Comparison of ENCODE assay signal across 9 mouse cellular contexts in the genomic region with DNA sequence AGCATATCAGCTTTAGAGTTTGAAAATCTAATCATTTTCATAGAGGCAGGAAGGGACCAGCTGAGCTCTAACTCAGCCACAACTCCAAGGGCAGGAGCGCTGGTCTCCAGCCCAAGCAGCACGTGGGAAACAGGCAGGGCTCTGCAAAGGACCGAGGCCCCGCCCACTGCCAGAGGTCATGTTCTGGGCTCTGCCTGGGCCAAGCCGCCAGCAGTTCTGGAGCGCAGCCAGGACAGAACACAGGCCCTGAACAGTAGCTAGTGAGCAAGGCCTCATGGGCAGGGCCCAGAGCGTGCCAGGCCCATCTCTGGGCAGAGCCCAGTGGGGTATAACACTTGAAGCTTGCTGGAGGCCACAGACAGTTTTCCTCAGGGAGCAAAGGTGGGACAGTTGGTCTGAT.
DNase-seq lines count a peak whose midpoint lies in the region; ATAC-seq and TF ChIP-seq lines count a peak whose summit lies in the region.
"Had no signal": no experiment of that assay in that cellular context is flagged by ENCODE, and none has a peak within 500 bp of the region (broad histone marks: within the 10 kb centered on the region; RNA-seq: fewer than 3 reads in every experiment).

No protein-coding gene starts in this region.

- WGBS in liver, postnatal 0 days (ENCODE audit: insufficient replicate concordance): 29% methylated on average over 7 of the region's 7 CpGs

- H3K36me3 ChIP-seq in liver, postnatal 0 days (replicated peaks; ENCODE audit: insufficient read depth, low read length): no peaks in the 10 kb centered on the region

- no peak for TF ChIP-seq CTCF in liver, postnatal 0 days (IDR thresholded peaks at IDR 0.05; ENCODE audit: low read depth)

- H3K4me3 ChIP-seq in liver, postnatal 0 days (ENCODE audit: low read depth, low read length): no peak overlapping the region

- H3K9me3 ChIP-seq in liver, postnatal 0 days (ENCODE audit: low read length): no peaks in the 10 kb centered on the region

- H3K4me2 ChIP-seq in liver, postnatal 0 days (ENCODE audit: low read depth, low read length): no peak overlapping the region

- H3K4me1 ChIP-seq in liver, postnatal 0 days (ENCODE audit: insufficient read depth): peaks cover 26% of the 10 kb centered on the region

- H3K27ac ChIP-seq in liver, postnatal 0 days (ENCODE audit: low read depth): peak overlapping the region; percentile 44

- peak; percentile 70 for DNase-seq in ES-CJ7 (ENCODE audit: low read depth, low spot score)
- peak; percentile 7 for DNase-seq in cerebellum, adult 8-10 months
- DNase-seq in frontal cortex, postnatal 25 days (ENCODE audit: low spot score in 2 of 2): peak; percentile 35 to 58
- DNase-seq in layer of hippocampus, adult 8-10 months (ENCODE audit: low spot score in 2 of 2): peak; percentile 83 to 84
- DNase-seq in liver, postnatal 0 days: peak; percentile 91
- peak; percentile 93 for DNase-seq in ovary, postnatal 36 days (ENCODE audit: low spot score)

- TF ChIP-seq EP300 in liver, postnatal 0 days (IDR thresholded peaks at IDR 0.05; ENCODE audit: low read depth): no peak

- peak; percentile 72 for ATAC-seq in hematopoietic stem cell, adult 5-6 weeks (replicated peaks in 1 of 2; ENCODE audit: insufficient read depth in 1 of 2, low FRiP score in 2 of 2, low TSS enrichment in 1 of 2, low read depth in 1 of 2, poor library complexity in 2 of 2, severe bottlenecking in 2 of 2)
- ATAC-seq in liver, postnatal 0 days: peak; percentile 97
- ATAC-seq in monocyte, adult 5-6 weeks (replicated peaks; ENCODE audit: insufficient number of reproducible peaks, low FRiP score, low TSS enrichment, poor library complexity, severe bottlenecking): no peak
- ATAC-seq: Patski had no signal

- H3K9ac ChIP-seq in liver, postnatal 0 days (replicated peaks): no peak overlapping the region

- no peaks in the 10 kb centered on the region for H3K27me3 ChIP-seq in liver, postnatal 0 days (ENCODE audit: insufficient read depth, low read length)

Comparison
In these comparisons a context has a peak if more than half of its experiments do, and no peak if none do; other contexts are left out.
1. DNase-seq: peak in every context shown above with its lines; median percentile 93 in ovary, postnatal 36 days; 91 in liver, postnatal 0 days; 84 in layer of hippocampus, adult 8-10 months; 70 in ES-CJ7; 46 in frontal cortex, postnatal 25 days; 7 in cerebellum, adult 8-10 months.